Mouse (Mus musculus) effector memory CD4-positive, alpha-beta T cell, adult 5 months (primary cell): ENCODE results near the gene Gm20518. TPM values are rescaled to one million over a fixed set of nuclear protein-coding genes. Genes with fewer than 3 reads are reported as not detected.

Experiments used
- polyA plus RNA-seq: library from polyadenylated mRNA; unstranded; fragments of 100-300 nt; shearing (Covaris generic); gene quantifications from one replicate; pipeline ENCODE4 v1.2.1, GENCODE M21; 2017

Gene Gm20518
- not detected for polyA plus RNA-seq

GRCm38 (mm10) chr16:17891567-17891959 lies at the start of gene Gm20518:
Gene Gm20518, minus strand, starts transcription at chr16:17891671.

GRCm38 (mm10) chr16:17928087-17928580 lies 36.7 kb upstream of the Gm20518 start, which contains the start of gene Slc25a1:
Gene Slc25a1, minus strand, starts transcription at chr16:17928219.

GRCm38 (mm10) chr16:17914307-17915249 lies 23.1 kb upstream of the Gm20518 start, which contains the start of gene Gsc2:
Gene Gsc2, minus strand, starts transcription at chr16:17915059.

GRCm38 (mm10) chr16:17911052-17911595 lies 19.7 kb upstream of the Gm20518 start, which contains the start of gene Ess2:
Gene Ess2, minus strand, starts transcription at chr16:17911348.

GRCm38 (mm10) chr16:17898462-17898861 lies 7.0 kb upstream of the Gm20518 start, which contains the start of the genes Dgcr2 and Tssk2:
Gene Dgcr2, minus strand, starts transcription at chr16:17898562.
Gene Tssk2, plus strand, starts transcription at chr16:17898637.

GRCm38 (mm10) chr16:17893923-17894322 lies 2.5 kb upstream of the Gm20518 start, which contains the start of gene Tssk1:
Gene Tssk1, plus strand, starts transcription at chr16:17894223.

GRCm38 (mm10) chr16:17838051-17838450 lies 53.4 kb downstream of the Gm20518 start, which contains the start of gene Car15:
Gene Car15, minus strand, starts transcription at chr16:17838364.

GRCm38 (mm10) chr16:17832821-17833220 lies 58.6 kb downstream of the Gm20518 start, which contains the start of gene B830017H08Rik:
Gene B830017H08Rik, plus strand, starts transcription at chr16:17833121.

GRCm38 (mm10) chr16:17796971-17797811 lies 94.3 kb downstream of the Gm20518 start, which contains the start of gene Scarf2:
Gene Scarf2, plus strand, starts transcription at chr16:17797282.

Other genes starting within 250 kb of the Gm20518 start
- gene Ccdc74a, start 245.2 kb downstream of the Gm20518 start, polyA plus RNA-seq: not detected
- gene Med15, start 158.8 kb downstream of the Gm20518 start, polyA plus RNA-seq: 123 TPM
- gene Klhl22, start 132.1 kb downstream of the Gm20518 start, polyA plus RNA-seq: 7.6 TPM
- gene Scarf2, start 94.4 kb downstream of the Gm20518 start, polyA plus RNA-seq: not detected
- gene B830017H08Rik, start 58.5 kb downstream of the Gm20518 start, polyA plus RNA-seq: not detected
- gene Car15, start 53.3 kb downstream of the Gm20518 start, polyA plus RNA-seq: 1.2 TPM
- not detected for gene Tssk1, start 2.6 kb upstream of the Gm20518 start, polyA plus RNA-seq
- 55.2 TPM for gene Dgcr2, start 6.9 kb upstream of the Gm20518 start, polyA plus RNA-seq
- not detected for gene Tssk2, start 7.0 kb upstream of the Gm20518 start, polyA plus RNA-seq
- gene Ess2, start 19.7 kb upstream of the Gm20518 start, polyA plus RNA-seq: 59.2 TPM
- gene Gsc2, start 23.4 kb upstream of the Gm20518 start, polyA plus RNA-seq: not detected
- 36.1 TPM for gene Slc25a1, start 36.5 kb upstream of the Gm20518 start, polyA plus RNA-seq
- not detected for gene Vpreb2, start 88.8 kb upstream of the Gm20518 start, polyA plus RNA-seq
- 8.4 TPM for gene Dgcr6, start 161.2 kb upstream of the Gm20518 start, polyA plus RNA-seq
- gene Prodh, start 198.5 kb upstream of the Gm20518 start, polyA plus RNA-seq: 0.40 TPM
- gene Rtn4r, start 236.0 kb upstream of the Gm20518 start, polyA plus RNA-seq: not detected